Mouse (Mus musculus): ENCODE measurements around the gene Adh5.
"Not testable (repeated sequence)": the region's sequence is repeated elsewhere in the genome, so short reads cannot be mapped to it uniquely, and the experiment has no call there.

The Adh5 gene

DNA sequence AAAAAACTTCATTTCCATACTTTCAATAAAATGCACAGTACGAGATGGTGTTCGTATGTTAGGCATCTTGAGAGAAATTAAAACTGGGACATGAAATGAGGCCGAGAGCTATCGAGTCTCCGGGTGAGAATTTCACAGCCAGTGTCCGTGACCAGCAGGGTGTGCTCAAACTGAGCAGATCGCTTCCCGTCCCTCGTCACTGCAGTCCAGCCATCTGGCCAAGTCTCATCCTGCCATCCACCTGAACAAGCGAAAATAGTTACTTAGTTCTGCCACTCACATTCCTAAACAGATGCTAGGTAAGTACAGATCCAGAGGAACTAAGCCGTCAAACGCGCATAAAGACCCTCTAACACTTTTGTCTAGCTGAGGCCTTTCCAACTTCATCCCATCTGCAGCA, 17.4 kb downstream of the Adh5 start:
- DNase-seq (ENCODE audit: low read depth, low spot score): no peak

DNA sequence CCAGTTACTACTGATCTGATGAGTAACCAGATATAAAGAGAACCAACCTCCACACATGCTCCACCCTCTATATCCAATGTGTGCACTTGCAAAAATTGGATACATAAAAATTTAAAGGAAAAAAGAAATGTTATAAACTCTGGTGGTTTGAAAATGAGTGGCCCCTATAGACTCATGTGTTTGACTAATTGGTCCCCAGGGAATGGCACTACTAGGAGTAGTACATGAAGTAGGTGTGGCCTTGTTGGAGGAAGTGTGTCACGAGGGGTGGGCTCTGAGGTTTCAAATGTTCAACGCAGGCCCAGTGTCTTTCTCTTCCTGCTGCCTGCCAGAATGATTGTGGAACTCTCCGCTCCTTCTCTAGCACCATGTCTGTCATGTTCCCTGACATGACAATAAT, 18.9 kb downstream of the Adh5 start:
- DNase-seq (ENCODE audit: low read depth, low spot score): no peak

- DNase-seq (ENCODE audit: low read depth, low spot score): peak; percentile 56
Measured at GRCm38 (mm10) chr3:138463137-138463536, 20.2 kb downstream of the Adh5 start.

DNA sequence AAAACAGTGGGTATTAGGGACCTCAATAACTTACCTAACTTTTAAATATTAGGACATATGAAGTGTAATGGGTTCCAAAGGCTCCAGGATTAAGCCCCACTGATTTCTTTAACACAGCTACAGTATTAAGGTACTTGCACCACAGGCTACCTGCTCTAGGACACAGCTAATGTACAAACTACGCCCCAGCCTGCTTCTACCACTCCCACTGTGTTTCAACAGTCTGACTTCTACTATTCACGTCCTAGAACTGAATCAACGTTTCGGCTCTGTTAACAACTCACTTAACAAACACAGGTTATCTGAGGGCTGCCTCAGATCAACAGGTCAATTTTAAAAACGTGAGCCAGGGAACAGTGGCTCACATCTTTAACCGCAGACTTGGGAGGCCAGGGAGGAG, 20.9 kb downstream of the Adh5 start:
- DNase-seq (ENCODE audit: low read depth, low spot score): no peak

- DNase-seq (ENCODE audit: low read depth, low spot score): no peak
Measured at GRCm38 (mm10) chr3:138464573-138465147, 21.8 kb downstream of the Adh5 start.

DNA sequence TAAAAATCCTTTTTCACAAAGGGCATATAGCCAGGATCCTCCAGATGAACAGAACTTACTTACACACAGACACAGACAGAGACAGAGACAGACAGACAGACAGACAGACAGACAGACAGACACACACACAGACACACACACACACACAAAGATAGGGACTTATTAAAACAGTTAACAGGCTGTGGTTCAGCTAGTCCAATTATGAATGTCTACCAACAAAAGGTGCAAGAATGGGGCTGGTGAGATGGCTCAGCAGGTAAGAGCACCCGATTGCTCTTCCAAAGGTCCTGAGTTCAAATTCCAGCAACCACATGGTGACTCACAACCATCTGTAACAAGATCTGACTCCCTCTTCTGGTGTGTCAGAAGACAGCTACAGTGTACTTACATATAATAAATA, 23.8 kb downstream of the Adh5 start:
- DNase-seq (ENCODE audit: low read depth, low spot score): not testable (repeated sequence)

DNA sequence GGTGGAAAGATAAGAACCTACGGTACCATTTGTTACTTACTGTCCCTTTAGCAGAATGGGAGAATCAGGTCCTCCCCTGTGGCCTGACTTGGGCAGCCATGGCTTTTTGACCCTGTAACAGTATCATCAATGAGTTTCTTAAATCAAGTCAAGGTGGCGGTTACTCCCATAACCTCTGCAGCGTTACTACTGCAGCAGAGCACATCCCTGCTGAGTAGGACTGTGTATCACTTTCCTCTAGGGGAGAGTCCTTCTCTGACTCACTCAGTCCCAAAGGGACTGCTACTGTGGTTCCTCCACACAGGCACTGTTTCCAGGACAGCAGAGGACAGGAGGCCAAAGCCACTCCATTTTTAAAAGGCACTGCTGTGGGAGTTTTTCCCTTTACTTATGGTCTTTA, 28.2 kb downstream of the Adh5 start:
- no peak for DNase-seq (ENCODE audit: low read depth, low spot score)

DNA sequence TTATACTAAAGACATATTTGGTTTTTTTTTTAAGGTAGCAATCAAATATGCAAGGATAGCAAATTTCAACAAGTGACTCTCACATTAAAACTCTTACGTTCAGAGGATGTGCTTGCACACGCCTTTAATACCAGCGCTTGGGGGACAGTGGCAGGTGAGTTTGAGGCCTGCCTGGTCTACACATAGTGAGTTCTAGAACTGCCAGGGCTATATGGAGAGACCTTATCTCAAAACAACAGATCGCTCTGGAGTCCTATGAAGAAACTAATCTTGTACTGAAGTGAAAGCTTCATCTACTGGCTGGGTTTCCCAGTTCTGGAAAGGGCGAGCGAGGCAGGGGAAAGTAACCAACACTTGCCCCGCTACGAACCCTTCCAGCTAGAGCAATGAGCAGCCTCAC, 36.6 kb downstream of the Adh5 start:
- no peak for DNase-seq (ENCODE audit: low read depth, low spot score)

DNA sequence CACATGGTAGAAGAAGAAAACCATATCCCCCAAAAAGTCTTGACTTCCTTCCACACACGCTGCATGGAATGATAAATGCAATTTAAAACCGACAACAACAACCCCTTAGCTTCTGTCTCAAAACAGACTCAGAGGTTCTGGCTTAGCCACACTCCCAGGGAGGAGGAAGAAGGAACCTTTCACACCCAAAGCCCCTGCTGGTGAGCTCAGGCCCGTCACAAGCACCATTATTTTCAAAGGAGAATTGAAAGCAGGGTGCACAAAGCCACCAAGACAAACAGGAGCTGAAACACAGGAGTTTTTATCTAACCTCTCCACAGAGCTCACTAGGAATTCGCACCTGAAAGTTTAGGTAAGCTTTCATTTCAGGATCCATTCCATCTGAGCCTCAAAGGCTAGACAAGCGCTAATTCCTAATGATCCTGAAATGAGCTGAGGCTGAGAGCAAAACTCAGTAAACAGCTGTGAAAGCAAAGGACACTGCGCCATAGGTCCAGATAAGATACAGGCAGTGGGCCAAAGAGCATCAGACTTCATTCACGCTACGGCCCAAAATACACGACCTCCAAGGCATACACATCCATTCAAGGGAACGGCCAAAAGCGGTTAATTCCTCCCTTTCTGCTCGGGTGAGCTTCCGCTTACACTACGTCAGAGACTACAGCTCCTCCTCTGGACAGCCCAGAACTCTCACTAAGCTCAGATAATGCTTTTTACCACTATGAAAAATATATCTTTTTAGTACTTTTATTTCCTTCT, 38.8 kb downstream of the Adh5 start:
- peak; percentile 19 for DNase-seq (ENCODE audit: low read depth, low spot score)

GRCm38 (mm10) chr3:138483240-138483639, 40.3 kb downstream of the Adh5 start:
- DNase-seq (ENCODE audit: low read depth, low spot score): no peak

GRCm38 (mm10) chr3:138488584-138489326, 45.9 kb downstream of the Adh5 start:
- peak; percentile 71 for DNase-seq (ENCODE audit: low read depth, low spot score)

GRCm38 (mm10) chr3:138489327-138490033, 46.6 kb downstream of the Adh5 start, which contains the start of gene Metap1:
Gene Metap1 (minus strand): TSS chr3:138489515.
- peak; percentile 94 for DNase-seq (ENCODE audit: low read depth, low spot score)

GRCm38 (mm10) chr3:138490034-138490337, 47.1 kb downstream of the Adh5 start:
- no peak for DNase-seq (ENCODE audit: low read depth, low spot score)

DNA sequence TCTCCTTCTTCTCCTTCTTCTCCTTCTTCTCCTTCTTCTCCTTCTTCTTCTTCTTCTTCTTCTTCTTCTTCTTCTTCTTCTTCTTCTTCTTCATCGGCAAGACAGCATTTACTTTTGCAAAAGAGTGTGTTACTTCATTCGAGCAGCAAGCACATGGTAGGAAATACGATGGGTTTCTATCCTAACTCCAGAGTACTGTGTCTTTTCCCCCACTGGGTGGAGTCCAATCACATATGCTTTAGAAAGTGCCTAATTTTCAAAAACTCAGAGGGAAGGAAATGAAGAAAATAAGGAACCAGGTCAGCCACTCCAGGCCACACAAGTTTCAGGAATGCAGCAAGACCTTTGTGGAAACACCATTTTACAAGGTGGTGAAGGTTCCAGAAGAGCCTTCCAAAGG, 50.8 kb downstream of the Adh5 start:
- DNase-seq (ENCODE audit: low read depth, low spot score): no peak

DNA sequence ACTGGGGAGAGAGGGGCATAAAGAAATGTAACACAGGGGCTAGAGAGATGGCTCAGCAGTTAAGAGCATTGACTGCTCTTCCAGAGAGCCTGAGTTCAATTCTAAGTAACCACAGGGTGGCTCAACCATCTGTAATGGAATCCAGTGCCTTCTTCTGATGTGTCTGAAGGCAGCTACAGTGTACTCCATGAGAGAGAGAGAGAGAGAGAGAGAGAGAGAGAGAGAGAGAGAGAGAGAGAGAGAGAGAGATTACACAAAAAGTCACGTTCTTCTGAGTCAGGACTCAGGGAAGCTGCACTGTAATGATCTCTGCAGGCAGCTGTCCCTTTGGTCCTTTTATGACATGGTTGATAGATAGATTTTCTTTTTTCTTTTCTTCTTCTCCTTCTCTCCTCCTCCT, 51.7 kb downstream of the Adh5 start:
- no peak for DNase-seq (ENCODE audit: low read depth, low spot score)

GRCm38 (mm10) chr3:138495166-138496145, 52.6 kb downstream of the Adh5 start:
- DNase-seq (ENCODE audit: low read depth, low spot score): no peak

DNA sequence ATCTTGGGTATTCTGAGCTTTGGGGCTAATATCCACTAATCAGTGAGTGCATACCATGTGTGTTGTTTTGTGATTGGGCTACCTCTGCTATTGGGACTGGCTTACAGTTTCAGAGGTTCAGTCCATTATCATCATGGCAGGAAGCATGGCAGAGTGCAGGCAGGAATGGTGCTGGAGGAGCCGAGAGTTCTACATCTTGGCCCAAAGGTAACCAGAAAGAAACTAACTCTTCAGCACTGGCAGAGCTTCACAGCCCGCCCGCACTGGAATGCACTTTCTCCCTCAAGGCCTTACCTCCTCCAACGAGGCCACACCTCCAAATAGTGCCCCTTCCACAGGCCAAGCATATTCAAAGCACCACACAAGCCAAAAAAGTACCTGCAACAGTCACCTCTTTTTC, 55.8 kb downstream of the Adh5 start:
- DNase-seq (ENCODE audit: low read depth, low spot score): no peak

DNA sequence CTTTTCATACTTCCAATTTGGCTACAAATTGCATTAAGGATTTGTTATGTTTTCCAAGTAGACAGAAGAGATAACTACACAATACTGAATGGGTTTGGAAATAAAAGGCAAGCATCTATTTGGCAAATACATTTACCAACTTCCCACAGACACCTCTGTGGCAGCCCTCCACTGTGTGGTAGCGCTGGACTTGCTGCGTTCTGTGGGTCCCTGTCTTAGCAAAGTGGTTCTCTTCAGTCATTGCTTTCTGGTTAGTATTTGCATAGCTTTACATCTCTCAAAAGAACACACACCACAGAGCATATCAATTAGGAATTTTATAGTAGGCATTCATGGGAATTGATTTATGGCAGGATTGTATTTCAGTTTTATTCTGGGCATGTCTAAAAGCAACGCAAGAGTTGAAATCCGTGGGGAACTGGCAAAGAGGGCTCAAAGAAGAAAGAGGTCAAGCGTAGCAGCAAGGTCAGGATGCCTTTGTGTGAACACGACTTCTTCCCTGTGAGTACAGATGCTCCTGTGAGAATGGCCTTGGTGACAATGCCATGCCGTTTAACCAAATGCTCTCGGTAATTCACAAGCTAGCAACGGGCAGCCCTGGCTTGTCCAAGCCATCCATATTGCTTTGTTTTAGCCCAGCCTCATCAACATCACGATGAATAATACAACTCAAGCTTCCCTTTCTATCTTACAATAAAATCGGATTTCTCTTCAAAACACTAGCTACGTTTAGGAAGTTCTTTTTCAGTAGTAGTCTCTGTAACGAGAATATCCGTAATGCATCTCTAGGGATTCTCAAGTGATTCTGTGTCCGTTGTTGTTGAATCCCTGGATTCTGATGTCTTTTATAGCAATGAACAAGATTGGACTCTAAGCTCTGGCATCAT, 57.2 kb downstream of the Adh5 start:
- DNase-seq (ENCODE audit: low read depth, low spot score): no peak

DNA sequence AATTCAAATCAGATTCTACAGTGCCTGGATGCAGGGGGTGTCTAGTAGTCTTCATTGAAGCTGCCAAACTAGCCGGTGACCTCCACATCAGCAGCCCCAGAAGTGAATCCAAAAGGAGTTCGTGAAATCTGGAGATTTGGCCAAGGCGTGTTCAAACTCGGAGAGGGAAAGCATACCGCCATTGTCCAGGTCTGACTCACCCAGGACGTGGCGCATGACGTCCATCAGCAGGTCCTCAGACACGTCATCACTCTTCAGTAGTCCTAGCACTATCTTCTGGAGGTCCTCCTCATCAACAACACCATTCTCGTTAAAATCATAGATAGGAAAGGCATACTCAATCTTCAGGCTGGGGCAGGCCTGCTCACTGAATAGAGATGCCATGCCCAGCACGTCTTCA, 60.9 kb downstream of the Adh5 start:
- no peak for DNase-seq (ENCODE audit: low read depth, low spot score)
